Mouse (Mus musculus): ENCODE data around the gene Hs2st1. TPM values are rescaled to one million over a fixed set of nuclear protein-coding genes. Genes with fewer than 3 reads are reported as not detected.

Hs2st1 gene
- polyA plus RNA-seq, 1 experiment from 2014 or later = 18.4 TPM

DNA sequence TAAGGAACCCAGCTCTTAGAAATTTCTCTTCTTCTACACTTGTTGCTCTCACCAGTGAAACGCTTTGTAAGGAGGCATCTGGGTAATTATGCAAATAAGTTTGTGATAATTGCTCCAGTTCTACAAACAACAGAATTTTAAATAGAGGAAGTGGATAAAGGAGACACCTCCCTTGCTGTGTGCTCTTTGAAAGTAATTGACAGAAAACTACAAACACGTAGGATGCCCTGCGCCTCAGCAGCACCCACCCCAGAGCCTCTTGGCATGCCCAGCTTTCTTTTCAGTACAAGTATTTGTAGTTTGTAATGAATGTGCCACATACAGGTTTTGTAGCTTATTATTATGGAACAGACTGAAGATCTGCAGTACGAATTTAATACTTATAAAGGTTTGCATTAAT is 27.1 kb upstream of the Hs2st1 start:
- ATAC-seq (ENCODE audit: insufficient number of reproducible peaks, insufficient read depth, low FRiP score, low read depth) = no peak
- no peak overlapping the region for H3K9ac ChIP-seq (replicated peaks; ENCODE audit: low read depth, low read length)
- WGBS = 82% methylated on average over 4 of the region's 4 CpGs
- no peak overlapping the region for H3K4me3 ChIP-seq (ENCODE audit: low read depth, low read length)
- no peak overlapping the region for H3K27ac ChIP-seq (ENCODE audit: low read length)
- H3K4me1 ChIP-seq (ENCODE audit: control insufficient read depth, insufficient read depth, low read length) = no peaks in the 10 kb centered on the region
- no peak overlapping the region for H3K4me2 ChIP-seq (replicated peaks; ENCODE audit: low read depth, low read length)
- peaks cover 27% of the 10 kb centered on the region for H3K36me3 ChIP-seq (ENCODE audit: control insufficient read depth, insufficient read depth, low read length)
- H3K9me3 ChIP-seq (ENCODE audit: control insufficient read depth, low read depth, low read length) = no peaks in the 10 kb centered on the region
- H3K27me3 ChIP-seq (ENCODE audit: control insufficient read depth, insufficient read depth, low read length) = no peaks in the 10 kb centered on the region

DNA sequence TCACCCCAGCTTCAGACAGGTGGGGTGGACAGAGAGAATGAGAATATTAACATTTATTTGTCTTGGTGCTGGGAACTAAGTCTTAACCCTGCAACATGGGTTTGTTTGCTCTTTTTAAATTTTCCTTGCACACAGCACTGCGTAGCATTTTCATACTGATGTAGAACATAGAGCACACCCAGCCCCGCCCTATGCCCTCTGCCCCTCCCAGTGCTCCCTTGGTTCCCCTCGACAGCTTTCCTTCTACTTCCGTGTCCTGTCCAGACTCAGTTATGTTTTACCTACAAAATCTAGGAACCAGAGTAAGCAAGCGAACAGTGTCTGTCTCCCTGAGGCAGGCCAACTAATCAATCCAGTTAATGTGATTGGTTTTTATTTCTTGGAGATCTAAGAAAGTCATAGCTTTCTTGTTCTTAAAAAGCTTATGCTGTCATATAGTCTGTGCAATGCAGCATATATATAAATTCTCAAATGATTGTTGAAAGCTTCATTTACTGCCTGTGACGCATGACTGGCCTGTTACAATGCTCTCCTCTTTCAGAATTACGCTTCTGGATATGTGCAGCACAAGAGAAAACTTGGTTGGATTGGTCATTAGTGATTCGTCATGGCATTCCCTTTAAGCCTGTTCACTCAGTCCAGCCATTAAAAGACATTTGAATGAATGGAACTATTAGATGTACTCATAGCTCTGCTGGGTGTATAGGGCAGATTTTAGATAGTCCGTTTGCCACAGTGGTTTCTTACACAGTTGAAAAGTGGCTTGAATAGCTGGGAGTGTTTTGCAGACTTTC is 23.2 kb upstream of the Hs2st1 start:
- Histone ChIP-seq H3K4me2 (replicated peaks; ENCODE audit: low read depth, low read length) (no peak overlapping the region), H3K4me3 (ENCODE audit: low read depth, low read length) (no peak overlapping the region), H3K4me1 (ENCODE audit: control insufficient read depth, insufficient read depth, low read length) (no peaks in the 10 kb centered on the region), H3K9me3 (ENCODE audit: control insufficient read depth, low read depth, low read length) (no peaks in the 10 kb centered on the region), H3K27ac (ENCODE audit: low read length) (no peak overlapping the region), H3K27me3 (ENCODE audit: control insufficient read depth, insufficient read depth, low read length) (no peaks in the 10 kb centered on the region), H3K36me3 (ENCODE audit: control insufficient read depth, insufficient read depth, low read length) (peaks cover 44% of the 10 kb centered on the region), H3K9ac (replicated peaks; ENCODE audit: low read depth, low read length) (no peak overlapping the region)
- ATAC-seq (ENCODE audit: insufficient number of reproducible peaks, insufficient read depth, low FRiP score, low read depth) = no peak
- WGBS = 79% methylated on average over 9 of the region's 9 CpGs

DNA sequence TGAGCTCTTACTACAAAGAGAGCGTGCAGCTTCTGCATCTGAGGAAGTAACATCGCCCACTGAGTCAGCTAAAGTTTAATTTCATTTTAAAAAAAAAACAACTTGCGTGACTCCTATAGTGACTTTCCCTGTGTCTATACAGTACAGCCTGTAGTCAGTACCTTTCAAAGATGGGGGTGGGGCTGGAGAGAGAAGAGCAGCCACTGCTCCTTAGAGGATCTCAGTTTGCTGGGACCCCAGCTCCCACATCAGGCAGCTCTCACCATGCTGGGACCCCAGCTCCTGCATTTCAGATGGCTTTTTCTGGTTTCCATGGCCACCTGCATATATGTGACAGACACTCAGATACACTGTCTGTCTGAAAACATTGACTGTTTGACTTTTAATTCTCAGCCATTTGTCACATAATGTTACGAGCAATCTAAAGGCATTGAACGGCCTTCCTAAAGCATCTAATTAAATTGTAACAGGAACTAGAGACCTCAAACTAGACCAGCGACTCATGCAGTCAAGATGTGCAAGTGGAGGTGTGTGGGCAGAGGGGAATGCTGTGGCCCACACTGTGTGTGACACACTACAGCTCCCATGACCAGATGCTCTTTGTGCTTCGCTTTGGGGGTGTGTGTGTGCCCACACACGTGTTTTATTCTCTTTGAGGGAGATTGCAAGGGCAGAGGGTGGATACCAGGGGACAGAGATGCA is 19.4 kb upstream of the Hs2st1 start:
- peaks cover 28% of the 10 kb centered on the region for H3K36me3 ChIP-seq (ENCODE audit: control insufficient read depth, insufficient read depth, low read length)
- H3K9me3 ChIP-seq (ENCODE audit: control insufficient read depth, low read depth, low read length) = no peaks in the 10 kb centered on the region
- no peak overlapping the region for H3K27ac ChIP-seq (ENCODE audit: low read length)
- H3K27me3 ChIP-seq (ENCODE audit: control insufficient read depth, insufficient read depth, low read length) = no peaks in the 10 kb centered on the region
- 0 out of 2 replicates have a peak, but pooled peaks cover 3% of the 10 kb centered on the region for H3K4me1 ChIP-seq (ENCODE audit: control insufficient read depth, insufficient read depth, low read length)
- WGBS = 90% methylated on average over 8 of the region's 8 CpGs
- no peak for ATAC-seq (ENCODE audit: insufficient number of reproducible peaks, insufficient read depth, low FRiP score, low read depth)
- no peak overlapping the region for H3K4me3 ChIP-seq (ENCODE audit: low read depth, low read length)
- no peak overlapping the region for H3K4me2 ChIP-seq (replicated peaks; ENCODE audit: low read depth, low read length)
- H3K9ac ChIP-seq (replicated peaks; ENCODE audit: low read depth, low read length) = no peak overlapping the region

DNA sequence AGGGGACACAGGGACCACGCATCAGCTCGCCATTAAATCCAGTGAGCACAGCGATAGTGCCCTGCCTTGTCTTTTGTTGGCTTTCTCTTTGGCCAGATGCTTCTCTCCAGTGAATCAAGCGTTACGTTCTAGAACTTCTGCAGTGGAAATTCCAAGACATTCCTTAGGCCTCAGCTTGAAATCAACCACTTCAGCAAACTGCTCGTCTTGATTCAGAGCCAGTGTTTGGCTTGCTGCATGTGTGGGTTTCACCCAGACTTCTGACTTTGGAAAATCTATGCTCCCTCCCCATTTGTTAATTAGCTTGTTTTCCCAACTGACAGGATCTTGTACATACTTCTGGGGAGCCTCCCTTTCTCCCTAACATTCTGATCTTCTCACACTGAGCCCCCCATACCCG is 16.8 kb upstream of the Hs2st1 start:
- Histone ChIP-seq H3K27me3 (ENCODE audit: control insufficient read depth, insufficient read depth, low read length) (no peaks in the 10 kb centered on the region), H3K9ac (replicated peaks; ENCODE audit: low read depth, low read length) (no peak overlapping the region), H3K4me1 (ENCODE audit: control insufficient read depth, insufficient read depth, low read length) (0 out of 2 replicates have a peak, but pooled peaks cover 9% of the 10 kb centered on the region), H3K4me3 (ENCODE audit: low read depth, low read length) (no peak overlapping the region), H3K36me3 (ENCODE audit: control insufficient read depth, insufficient read depth, low read length) (peaks cover 30% of the 10 kb centered on the region), H3K27ac (ENCODE audit: low read length) (no peak overlapping the region), H3K4me2 (replicated peaks; ENCODE audit: low read depth, low read length) (no peak overlapping the region), H3K9me3 (ENCODE audit: control insufficient read depth, low read depth, low read length) (no peaks in the 10 kb centered on the region)
- 77% methylated on average over 7 of the region's 7 CpGs for WGBS
- ATAC-seq (ENCODE audit: insufficient number of reproducible peaks, insufficient read depth, low FRiP score, low read depth) = no peak

DNA sequence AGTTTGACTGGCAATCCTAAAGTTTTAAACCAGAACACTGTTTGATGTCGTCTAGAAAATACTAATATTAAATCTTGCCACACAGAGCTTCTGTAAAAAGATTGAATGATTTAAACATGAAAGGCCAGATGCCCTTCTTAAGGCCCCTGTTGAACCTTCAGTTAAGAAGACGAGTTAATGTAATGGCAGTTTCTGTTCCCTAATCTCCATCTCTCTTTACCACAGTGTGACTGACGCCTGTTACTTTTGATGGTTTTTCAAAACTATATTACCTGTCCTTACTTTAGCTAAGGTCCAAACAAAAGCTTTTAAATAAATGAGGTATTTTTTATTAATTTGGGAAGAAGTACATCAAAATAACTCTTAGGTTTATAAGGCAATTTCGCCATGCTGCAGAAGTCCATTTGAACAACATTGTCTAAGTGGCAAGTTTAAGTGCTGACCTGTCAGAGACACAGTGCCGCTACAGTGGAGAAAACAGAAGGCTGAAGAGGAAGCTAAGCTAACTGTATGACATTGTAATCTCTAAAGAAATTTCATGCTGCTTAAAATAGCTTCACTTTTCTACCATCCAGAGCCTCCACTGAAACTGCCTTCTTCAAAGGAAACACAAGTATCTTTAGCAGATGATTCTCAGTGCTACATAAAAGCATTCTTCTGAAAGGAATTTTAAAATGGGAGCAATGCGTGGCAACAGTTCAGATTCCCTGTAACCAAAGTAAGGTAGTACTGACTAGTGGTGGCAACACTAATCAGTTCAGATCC is 15.0 kb upstream of the Hs2st1 start:
- Histone ChIP-seq H3K36me3 (ENCODE audit: control insufficient read depth, insufficient read depth, low read length) (peaks cover 18% of the 10 kb centered on the region), H3K4me1 (ENCODE audit: control insufficient read depth, insufficient read depth, low read length) (0 out of 2 replicates have a peak, but pooled peaks cover 9% of the 10 kb centered on the region), H3K9me3 (ENCODE audit: control insufficient read depth, low read depth, low read length) (no peaks in the 10 kb centered on the region), H3K27ac (ENCODE audit: low read length) (no peak overlapping the region), H3K4me2 (replicated peaks; ENCODE audit: low read depth, low read length) (no peak overlapping the region), H3K4me3 (ENCODE audit: low read depth, low read length) (no peak overlapping the region), H3K9ac (replicated peaks; ENCODE audit: low read depth, low read length) (no peak overlapping the region), H3K27me3 (ENCODE audit: control insufficient read depth, insufficient read depth, low read length) (no peaks in the 10 kb centered on the region)
- ATAC-seq (ENCODE audit: insufficient number of reproducible peaks, insufficient read depth, low FRiP score, low read depth) = no peak
- 78% methylated on average over 6 of the region's 6 CpGs for WGBS

DNA sequence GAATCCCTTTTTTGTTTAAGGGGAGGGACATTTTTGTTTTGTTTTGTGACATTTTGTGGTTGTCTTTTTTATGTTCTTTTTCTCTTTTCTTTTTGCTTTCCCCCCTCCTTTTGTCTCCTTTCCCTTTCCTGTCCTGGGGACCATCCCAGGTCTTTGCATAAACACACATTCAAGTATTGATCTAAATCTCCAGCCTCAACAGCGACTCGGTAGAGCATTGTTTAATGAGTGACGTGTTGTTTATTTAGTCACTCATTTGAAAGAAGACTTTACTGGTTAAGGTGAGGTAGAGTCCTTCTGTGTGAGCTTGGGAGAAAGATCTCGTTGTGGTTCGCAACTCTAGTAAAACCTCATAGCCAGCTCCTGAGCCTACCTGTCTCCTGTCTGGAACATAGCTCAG is 13.8 kb upstream of the Hs2st1 start:
- Histone ChIP-seq H3K4me1 (ENCODE audit: control insufficient read depth, insufficient read depth, low read length) (0 out of 2 replicates have a peak, but pooled peaks cover 9% of the 10 kb centered on the region), H3K36me3 (ENCODE audit: control insufficient read depth, insufficient read depth, low read length) (peaks cover 22% of the 10 kb centered on the region), H3K27me3 (ENCODE audit: control insufficient read depth, insufficient read depth, low read length) (no peaks in the 10 kb centered on the region), H3K9me3 (ENCODE audit: control insufficient read depth, low read depth, low read length) (no peaks in the 10 kb centered on the region), H3K9ac (replicated peaks; ENCODE audit: low read depth, low read length) (no peak overlapping the region), H3K4me3 (ENCODE audit: low read depth, low read length) (no peak overlapping the region), H3K4me2 (replicated peaks; ENCODE audit: low read depth, low read length) (no peak overlapping the region; the same call in 1 of the 2 replicates), H3K27ac (ENCODE audit: low read length) (no peak overlapping the region)
- ATAC-seq (ENCODE audit: insufficient number of reproducible peaks, insufficient read depth, low FRiP score, low read depth) = no peak
- WGBS = 35% methylated on average over 5 of the region's 5 CpGs

DNA sequence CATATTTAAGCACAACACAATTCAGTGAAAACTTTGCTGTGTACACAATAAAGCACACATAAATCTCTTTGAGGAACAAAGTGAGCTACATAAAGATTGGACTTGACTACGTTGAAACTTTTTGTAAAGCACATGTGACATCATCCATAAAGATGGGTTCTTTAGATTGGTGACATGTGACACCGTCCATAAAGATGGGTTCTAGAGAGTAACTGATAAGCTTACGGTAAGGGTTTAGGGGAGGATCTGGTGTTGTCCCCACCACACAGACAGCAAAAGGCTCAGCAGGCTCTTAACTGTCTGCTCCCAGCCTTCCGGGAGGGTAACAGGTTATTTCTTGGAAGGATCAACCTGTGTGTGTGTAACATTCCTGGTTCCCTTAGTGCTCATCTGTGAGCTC is 12.3 kb upstream of the Hs2st1 start:
- no peak overlapping the region for H3K4me2 ChIP-seq (replicated peaks; ENCODE audit: low read depth, low read length)
- H3K4me3 ChIP-seq (ENCODE audit: low read depth, low read length) = no peak overlapping the region
- H3K4me1 ChIP-seq (ENCODE audit: control insufficient read depth, insufficient read depth, low read length) = 0 out of 2 replicates have a peak, but pooled peaks cover 9% of the 10 kb centered on the region
- ATAC-seq (ENCODE audit: insufficient number of reproducible peaks, insufficient read depth, low FRiP score, low read depth) = no peak
- peaks cover 18% of the 10 kb centered on the region for H3K36me3 ChIP-seq (ENCODE audit: control insufficient read depth, insufficient read depth, low read length)
- no peak overlapping the region for H3K9ac ChIP-seq (replicated peaks; ENCODE audit: low read depth, low read length)
- no peak overlapping the region for H3K27ac ChIP-seq (ENCODE audit: low read length)
- H3K27me3 ChIP-seq (ENCODE audit: control insufficient read depth, insufficient read depth, low read length) = no peaks in the 10 kb centered on the region
- WGBS = 76% methylated on average over 4 of the region's 4 CpGs
- H3K9me3 ChIP-seq (ENCODE audit: control insufficient read depth, low read depth, low read length) = no peaks in the 10 kb centered on the region

DNA sequence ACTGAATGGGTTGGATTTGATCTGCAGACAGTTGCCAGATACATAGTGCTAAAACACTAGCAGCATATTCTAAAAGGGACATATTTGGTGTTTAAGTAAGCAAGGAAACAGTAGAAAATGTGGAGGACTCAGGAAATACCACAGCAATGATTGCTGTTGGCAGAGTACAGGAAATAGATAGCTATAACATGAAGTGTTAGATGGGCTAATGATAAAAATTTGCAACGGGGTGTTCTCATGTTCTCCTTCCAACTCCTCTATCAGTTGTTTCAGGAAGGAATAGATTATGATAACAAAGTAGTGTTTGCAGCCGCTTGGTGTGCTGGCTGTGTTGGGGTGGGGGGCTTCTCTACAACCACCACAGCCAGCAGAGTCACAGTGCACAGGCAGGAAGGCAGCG is 11.9 kb upstream of the Hs2st1 start:
- WGBS = 65% methylated on average over 3 of the region's 3 CpGs
- no peaks in the 10 kb centered on the region for H3K27me3 ChIP-seq (ENCODE audit: control insufficient read depth, insufficient read depth, low read length)
- H3K4me1 ChIP-seq (ENCODE audit: control insufficient read depth, insufficient read depth, low read length) = 0 out of 2 replicates have a peak, but pooled peaks cover 9% of the 10 kb centered on the region
- no peak for ATAC-seq (ENCODE audit: insufficient number of reproducible peaks, insufficient read depth, low FRiP score, low read depth)
- H3K4me2 ChIP-seq (replicated peaks; ENCODE audit: low read depth, low read length) = no peak overlapping the region
- no peak overlapping the region for H3K9ac ChIP-seq (replicated peaks; ENCODE audit: low read depth, low read length)
- H3K4me3 ChIP-seq (ENCODE audit: low read depth, low read length) = no peak overlapping the region
- no peak overlapping the region for H3K27ac ChIP-seq (ENCODE audit: low read length)
- peaks cover 13% of the 10 kb centered on the region for H3K36me3 ChIP-seq (ENCODE audit: control insufficient read depth, insufficient read depth, low read length)
- H3K9me3 ChIP-seq (ENCODE audit: control insufficient read depth, low read depth, low read length) = no peaks in the 10 kb centered on the region
